Mouse (Mus musculus) mouse trophoblast stem cell (cell line): ENCODE data around the gene Rcbtb2.

Source experiments
- in situ Hi-C, 2 experiments: fragments of 300-500 bp; cut with MseI, MboI; formaldehyde crosslinking; loops; 2 replicates in 1 of 2; 3 replicates in 1 of 2; pipeline ENCODE4 v1.15.1; 2025

Rcbtb2 gene

DNA sequence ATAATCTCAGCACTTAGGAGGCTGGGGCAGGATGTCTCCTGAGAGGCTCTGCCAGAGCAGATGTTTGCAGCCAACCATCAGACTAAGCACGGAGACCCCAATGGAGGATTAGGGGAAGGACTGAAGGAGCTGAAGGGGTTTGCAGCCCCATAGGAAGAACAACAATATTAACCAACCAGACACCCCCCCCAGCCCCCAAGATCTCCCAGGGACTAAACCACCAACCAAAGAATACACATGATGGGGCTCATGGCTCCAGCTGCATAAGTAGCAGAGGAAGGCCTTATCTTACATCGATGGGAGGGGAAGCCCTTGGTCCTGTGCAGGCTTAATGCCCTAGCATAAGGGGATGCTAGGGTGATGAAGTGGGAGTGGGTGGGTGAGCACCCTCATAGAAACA is 6.5 kb upstream of the Rcbtb2 start:
- in situ Hi-C loops: no loop called here

DNA sequence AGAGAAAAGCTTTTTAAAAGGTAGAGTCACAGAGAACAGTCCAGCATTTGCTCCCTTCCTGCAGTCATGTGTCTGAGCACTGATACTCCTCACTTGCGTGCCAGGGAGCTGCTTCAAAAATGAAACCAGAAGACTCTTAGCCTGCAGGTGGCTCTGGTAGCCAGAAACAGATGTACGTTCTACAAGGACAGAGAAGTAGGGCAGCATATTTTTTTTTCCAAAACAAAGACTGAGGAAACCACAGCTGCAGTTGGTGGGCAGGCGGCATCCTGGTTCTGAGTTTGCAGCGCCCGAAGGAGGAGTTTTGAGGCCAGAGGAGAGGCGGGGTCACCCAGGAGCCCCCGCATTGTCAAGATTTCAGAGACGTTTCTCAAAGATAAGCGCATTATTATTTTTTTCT is 5.9 kb upstream of the Rcbtb2 start:
- in situ Hi-C loops: no loop called here

DNA sequence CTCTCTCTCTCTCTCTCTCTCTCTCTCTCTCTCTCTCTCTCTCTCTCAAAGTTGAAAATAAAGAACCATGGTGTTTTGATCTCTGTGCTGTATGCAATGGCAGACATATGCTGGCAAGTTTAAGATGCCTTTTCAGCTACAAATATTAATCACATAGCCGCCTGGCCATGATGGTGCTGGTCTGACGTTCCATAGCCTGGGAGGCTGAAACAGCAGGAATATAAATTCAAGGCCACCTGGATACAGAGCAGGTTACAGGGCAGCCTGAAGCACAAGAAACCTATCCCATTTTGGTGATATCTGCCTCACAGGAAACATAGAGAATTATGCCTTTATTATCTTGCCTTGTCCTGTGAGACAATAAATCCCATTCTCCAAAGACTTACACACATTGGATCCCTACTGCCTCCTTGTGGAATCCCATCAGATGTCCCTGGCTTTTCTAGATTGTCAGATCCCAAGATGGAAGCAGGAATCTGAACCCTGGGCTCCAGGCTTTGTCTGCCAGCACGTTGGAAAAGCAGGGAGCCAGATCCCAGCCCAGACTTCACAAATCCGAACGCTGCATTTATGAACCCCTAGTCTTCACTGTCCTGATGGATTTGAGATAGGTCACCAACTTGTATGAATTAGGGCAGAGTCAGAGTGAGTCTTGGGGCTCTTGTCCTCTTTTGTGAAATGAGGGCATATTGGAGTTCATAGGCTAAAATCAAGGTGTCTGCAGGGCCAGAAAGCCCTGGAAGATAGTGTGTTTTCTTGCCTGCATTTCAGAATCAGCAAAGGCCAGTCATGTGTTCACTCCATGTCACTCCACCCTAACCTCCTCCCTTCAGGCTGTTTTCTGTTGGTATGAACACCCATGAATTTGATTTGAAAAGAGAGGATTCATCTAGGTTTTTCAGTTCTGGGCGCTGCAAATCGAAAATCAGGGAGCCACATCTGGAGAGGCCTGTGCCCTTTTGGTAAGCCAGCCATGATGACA is 5.1 kb upstream of the Rcbtb2 start:
- in situ Hi-C loops: no loop called here

DNA sequence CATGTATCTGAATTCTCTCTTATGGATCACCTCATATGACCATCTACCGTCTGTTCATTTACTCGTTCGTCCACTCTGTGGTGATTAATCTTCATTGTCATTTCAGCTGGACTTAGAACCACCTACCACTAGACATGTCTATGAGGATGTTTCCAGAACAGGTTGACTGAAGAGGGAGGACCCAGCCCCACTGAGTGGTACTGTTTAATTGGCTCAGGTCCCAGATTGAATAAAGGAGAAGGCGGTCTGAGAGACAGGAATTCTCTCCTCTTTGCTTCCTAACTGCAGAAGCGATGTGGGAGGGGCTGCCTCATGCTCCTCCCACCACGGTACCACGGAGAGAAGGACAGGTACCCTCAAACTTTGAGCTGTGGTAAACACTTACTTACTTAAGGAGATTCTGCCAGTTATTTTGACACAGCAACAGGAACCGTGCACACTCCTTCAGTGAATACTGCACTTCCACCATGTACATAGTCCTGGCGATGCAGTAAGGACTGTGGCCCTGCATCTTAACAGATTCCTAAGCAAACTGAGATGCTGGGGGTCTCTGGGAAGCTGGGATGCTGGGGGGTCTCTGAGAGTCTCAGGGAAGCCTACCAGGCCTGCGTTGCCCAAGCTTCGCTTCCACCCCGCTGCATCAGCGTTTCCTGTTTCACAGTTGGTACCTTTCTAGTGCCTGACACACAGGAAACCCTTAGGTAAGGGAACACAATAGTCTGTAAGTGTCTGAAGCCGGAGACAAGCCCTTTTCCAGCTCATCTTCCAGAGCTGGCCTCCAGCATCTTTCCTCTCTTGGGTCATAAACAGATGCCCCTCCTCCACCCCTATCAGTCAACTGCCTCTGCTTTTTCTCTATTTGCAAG is 4.1 kb upstream of the Rcbtb2 start:
- in situ Hi-C loops: no loop called here

DNA sequence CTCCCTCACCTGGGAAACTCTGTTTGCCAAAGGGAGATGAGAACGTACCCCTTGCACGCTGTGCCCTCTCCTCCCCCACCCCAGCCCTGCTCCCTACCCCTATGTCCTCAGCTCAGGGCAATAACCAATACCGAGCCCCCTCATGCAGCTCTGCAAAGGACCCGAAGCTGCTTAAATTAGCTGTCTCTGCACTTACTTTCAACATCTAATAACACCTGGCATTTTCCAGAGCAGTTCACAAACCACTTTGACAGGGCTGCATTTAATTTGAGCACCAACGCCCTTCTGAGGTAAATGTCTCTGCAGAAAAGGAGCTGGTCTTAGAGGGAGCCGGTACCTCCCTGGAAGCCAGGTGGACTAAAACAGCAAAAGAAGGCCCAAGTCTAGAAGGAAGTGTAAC is 3.4 kb upstream of the Rcbtb2 start:
- in situ Hi-C loops: no loop called here

DNA sequence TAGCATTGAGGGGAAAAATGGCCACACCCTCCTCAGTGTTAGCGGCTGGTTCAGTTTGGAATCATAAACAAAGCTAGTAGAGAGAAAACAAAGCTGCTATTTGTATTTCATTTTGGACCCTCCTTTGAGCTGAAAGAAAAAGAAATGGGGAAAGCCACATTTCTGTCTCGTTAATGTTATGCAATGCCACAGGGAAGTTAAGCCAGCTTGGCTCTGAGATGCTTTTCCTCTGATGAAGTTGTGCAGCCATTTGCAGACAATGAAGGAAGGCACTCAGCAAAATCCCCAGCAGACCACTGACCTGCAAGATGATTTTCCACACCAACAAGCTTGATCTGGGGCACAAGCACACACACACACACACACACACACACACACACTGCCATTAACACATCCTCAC is 2.9 kb upstream of the Rcbtb2 start:
- in situ Hi-C loops: no loop called here

DNA sequence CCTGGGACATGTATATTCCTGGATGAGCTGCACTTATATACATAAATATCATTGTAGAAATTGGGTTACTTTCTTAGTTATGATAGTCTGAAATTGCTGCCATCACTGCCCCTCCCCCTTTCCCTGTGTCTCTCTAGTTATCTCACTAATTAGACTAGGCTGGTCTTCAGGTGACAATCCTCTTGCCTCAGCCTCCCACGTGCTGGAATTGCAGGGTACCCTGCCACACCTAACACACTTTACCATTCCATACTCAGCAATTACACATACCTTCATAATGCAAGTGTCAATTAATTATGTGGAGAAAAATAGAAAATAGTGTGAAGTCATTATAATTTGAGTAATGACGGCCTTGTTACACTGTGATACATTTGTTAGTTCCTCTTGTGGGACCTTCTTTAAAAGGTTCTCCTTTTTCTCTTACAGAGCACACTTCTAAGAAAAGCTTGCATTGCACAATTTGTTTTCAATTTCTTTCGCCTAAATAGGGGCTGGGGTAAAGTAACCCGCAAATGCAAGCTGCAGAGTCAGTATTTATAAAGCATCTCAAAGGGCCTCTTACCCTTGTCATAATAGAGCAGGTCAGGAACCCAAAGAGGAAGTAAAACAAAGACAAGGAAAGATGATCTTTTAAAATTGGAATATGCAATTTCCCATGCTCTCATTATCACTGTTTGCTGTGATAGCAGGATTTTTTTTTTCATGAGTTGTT is 470 bp upstream of the Rcbtb2 start:
- in situ Hi-C loops: no loop called here

DNA sequence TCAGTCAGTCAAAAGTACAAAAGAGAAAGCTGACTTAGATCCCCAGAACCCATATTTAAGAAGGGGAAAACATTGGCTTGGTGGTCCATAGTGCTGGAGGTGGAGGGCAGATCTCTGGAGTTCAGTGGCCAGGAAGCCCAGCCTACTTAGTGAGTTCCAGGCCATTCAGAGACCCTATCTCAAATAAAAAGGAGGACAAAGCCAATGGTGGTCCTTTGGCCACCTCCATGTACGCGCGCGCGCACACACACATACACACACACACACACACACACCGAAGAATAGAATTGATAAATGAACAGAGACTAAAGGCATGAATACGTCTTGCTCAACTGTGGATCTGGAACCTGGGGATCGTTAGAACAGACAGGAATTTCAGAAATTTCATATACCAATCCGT is 544 bp downstream of the Rcbtb2 start:
- in situ Hi-C loops: no loop called here

DNA sequence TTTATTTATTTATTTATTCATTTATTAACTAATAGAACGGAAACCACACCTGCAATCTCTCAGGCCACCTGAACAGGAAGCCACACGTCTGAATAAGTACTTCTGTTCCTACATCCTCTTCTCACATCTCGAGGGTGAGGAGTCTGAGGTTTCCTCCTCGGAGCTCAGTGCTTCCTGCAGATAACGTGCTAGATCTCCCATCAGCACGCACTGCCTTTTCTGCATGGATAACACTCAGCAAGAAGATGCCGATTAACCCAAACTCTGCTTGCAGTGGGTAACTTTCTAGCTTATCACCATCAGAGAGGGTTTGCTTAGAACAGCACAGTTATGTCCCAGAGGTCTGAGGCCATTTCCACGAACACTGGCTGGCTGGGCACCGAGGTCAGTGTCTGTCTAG is 949 bp downstream of the Rcbtb2 start:
- in situ Hi-C loops: no loop called here

DNA sequence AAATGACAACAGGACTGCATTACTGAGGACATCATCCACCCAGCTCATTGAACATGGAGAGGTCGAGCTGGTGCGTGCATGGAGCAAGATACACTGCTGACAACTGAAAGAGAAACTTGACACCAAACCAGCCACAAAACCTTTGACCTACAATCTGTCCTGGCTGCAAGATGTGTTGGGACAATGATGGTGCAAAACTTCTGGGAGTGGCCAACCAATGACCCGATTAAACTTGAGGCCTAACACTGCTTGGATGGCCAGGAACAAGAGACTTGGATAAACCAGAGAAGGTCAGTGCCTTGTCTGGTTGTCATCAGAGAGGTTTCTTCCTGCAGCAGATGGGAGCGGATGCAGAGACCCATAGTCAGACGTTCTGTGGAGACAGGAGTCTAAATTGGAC is 7.7 kb downstream of the Rcbtb2 start:
- in situ Hi-C loops: no loop called here

DNA sequence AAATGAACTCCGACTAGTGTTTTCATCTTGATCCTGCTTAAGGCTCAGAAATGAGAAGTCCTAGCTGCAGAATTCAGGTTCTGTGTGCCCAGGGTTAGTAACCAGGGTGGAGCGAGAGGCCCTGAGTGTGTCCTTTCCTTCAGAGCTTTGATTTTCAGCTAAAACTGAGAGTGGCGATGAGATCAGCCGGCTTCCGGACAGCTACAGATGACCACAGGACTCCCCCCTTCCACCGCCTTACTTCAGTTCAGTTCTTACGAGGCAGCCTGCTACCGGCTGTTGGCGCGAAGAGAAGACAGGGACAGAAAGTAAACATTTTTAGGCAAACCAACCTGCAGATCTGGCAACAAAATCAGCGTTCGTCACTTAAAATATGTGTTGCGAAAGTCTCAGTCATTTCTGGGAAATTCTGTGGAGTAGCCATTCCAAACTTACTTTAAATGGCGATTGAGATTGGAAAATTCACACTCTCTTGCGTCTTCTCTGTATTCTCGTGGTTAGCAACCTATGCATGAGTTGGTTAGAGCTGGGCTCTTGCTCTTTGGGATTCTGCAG is 9.1 kb downstream of the Rcbtb2 start:
- in situ Hi-C loops: no loop called here

DNA sequence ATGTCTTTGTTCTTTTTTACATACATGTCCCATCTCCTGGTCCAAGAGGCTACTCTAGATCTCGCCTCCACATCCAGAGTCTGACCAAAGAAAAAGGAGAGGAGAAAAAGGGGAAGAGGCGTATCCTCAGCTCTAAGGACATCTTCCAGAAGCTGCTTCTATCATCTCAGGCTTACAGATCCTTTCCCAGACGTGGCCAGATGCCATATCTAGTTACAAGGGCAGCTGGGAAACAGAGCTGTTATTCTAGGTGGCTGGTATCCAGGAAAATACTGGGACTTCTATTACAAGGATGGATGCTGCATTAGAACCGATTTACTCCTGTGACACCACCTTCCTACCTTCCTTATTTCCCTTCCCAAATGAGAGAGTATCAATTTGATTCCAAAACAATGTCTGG is 9.9 kb downstream of the Rcbtb2 start:
- in situ Hi-C loops: no loop called here

DNA sequence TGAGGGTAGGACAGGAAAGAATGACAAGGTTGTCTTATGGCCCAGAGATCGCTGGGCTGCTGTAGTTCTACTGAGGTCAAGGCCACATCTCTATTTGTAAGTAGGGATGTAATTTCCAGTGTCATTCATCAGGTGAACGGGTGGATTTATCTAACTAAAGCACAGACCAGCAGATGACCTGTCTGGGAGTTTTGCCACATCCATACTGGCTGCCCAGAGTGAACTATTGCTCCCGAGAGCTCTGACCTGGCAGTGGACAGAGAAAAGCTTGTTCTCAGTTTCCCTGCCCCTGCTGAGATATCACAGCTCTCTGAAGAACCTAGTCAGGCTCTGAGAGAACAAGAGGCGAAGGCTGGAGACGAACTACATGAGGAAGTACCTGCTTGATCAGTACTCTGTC is 14.4 kb downstream of the Rcbtb2 start:
- in situ Hi-C loops: no loop called here

DNA sequence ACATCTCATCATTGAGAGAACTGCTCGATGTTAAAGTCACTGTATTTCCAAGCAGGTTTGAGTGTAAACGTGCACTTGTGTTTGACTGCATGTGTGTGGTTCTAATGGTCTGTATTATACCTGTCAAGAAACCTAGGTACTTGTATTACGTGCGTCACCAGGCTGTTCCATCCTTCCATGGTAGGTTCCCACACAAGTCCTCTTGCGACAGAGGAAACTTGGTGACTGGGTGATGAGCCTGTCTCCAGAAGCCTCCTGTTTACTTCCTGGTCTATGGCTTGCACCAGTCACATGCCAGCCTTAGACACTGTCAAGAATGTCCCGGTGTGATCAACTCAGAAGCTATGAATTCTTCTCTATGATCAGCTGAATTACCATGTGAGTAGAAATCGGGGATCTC is 15.6 kb downstream of the Rcbtb2 start:
- in situ Hi-C loops: no loop called here

DNA sequence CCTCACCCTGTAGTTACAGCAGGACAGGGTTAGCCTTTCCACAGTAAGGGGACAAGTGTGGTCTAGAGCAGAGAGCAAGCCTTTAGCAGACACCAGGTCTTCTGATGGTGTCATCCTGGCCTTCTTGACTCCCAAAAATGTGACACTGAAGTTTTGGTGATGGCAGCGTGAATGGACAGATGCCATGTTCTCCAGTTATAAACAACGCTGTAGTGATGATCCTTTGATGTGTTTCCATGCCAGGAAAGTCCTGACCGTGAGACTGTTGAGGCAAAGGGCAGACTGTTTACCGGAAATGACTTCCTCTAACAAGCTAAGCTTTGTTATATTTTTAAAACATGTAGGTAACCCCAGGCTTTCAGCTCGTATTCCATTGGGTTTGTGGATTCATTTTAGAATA is 17.0 kb downstream of the Rcbtb2 start:
- in situ Hi-C loops: no loop called here

DNA sequence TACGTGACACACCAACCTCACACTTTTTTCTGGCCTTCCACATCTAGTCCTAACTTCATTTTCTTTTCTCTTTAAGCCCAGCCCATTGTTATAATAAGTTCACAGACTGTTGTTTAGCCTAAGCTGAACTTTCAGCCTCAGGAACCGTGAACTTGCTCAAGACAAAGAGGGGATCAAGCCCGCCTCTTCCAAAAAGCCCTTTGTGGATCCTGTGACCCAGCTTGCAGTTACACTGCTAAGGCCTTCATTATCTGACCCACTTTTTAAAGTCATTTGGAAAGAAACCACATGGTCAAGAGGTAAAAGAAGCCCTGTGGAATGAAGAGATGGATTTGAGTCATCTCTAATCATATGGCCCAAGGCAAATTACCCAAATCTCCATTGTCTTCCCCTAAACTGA is 19.0 kb downstream of the Rcbtb2 start:
- in situ Hi-C loops: no loop called here

DNA sequence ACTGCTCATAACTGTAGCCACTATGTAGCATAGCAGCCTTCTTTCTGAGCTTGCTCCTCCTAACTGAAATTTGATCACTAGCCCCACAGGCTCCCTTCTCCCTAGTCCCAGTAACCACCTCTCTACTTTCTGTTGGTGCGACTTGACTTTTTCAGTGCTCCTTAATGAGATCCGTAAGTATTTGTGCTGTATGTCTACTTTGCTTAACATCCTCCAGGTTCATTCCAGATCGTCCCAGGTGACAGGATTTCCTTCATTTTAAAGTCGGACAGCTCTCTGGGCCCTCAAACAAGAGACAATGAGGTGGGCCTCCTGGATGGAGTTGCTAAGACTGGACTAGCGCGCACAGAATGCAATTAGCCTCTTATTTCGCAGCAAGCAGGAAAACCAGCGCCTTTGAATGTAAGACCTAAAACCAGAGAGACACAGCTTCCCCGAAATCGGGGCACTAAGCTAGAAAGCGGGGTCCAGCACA is 19.6 kb downstream of the Rcbtb2 start:
- in situ Hi-C loops: no loop called here

DNA sequence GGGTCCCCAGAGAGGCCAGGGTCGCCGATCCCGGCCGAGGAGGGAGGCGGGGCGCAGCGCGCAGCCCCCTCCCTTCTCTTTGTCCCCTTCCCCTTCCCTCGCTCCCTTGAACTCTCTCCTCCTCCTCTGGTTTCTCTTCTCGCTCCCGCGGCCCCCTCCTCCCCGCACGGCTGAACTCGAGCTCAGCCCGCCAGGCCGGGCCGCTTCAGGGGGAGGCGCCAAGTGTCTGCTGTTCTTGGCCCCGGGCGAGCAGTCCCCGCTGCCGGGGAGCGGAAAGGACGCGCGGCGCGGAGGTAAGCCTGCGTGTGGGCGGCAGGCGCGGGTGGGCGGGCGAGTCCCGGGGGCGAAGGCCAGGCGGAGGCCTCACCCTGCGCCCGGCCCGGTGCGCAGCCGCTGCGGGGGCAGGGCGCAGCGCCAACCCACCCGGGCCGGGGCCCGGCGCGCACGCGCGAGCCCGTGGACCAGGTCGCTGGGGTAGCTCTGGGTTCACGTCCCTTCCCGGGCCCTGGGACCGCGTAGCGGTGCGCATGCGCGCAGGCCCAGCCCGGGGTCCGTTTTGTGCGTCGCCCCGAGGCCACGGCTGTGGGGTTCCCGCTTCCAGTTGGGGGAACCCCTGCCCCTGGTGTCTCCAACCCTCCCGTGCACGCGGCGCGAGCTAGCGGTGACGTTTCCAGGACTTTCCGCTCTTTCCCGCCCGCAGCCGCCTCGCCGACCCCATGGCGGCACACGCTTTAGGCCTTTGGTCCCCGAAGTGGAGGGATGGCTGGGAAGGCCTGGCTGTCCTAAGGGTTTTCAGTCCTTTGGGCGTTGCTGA is 20.3 kb downstream of the Rcbtb2 start:
- in situ Hi-C loops: no loop called here

DNA sequence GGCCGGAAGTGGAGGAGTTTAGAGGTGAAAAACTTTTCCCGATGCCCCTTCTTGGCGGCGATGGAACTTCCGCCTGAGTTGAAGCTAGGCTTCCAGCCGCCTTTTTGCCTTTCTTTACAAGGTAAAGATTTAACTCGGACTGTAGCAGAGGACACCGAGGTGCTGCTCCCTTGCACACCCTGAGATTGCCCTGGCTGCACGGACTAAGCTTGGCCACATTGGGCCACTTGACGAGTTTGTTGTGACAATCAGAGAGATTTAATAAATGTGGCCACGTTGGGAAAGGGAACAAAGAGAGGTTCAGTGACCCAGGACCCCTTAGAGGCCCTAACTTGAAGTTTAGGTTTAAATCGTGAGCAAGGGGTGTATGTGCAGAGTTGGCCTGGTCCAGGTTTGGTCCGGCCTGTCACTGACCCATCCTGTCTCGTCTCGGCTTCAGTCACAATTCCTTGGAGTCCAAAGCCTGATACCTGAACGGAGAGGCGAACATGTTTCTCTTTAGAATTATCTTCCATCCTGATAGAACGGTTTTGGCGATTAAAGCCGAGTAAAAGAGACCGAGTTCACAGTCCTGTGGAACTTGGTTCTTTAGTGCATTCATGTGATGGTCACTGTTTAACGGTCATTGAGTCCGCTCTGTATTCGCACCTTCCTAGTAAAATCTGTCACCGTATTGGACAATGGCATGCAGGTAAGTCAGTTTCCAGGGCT is 21.0 kb downstream of the Rcbtb2 start:
- in situ Hi-C loops: no loop called here

DNA sequence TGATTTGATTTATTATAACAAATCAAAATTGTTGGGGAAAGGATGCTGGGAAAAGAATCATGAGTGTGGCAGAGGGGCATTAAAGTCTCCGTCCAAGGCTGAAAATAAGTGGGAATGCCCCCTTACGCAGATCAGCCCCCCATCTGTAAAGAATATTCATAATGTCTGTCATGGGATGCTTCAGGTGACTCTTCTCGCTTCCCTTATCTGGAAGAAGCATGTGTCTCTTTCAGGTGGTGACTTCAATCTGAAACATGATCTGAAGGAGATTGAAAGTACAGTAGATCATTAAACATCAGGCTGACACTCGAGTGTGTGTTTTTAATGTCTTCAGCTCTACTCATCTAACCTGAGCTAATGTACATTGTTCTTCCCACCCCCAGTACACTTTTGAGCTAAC is 22.7 kb downstream of the Rcbtb2 start:
- in situ Hi-C loops: no loop called here
